Mouse (Mus musculus) liver, adult 2 months (tissue): ENCODE data around the gene Tha1.

Experiments used
- CTCF ChIP-seq: fragments of 200-500 bp; IDR thresholded peaks from 2 replicates; pipeline ENCODE4 v1.5.1; 2011; ENCODE audit warnings: low read depth, low read length, control low read depth
- POLR2A ChIP-seq: fragments of 200-500 bp; IDR thresholded peaks from 2 replicates; pipeline ENCODE4 v1.6.1; 2011; ENCODE audit warnings: low read length, control low read depth; ENCODE audit not compliant: insufficient read depth; ENCODE audit errors: extremely low read depth

DNA sequence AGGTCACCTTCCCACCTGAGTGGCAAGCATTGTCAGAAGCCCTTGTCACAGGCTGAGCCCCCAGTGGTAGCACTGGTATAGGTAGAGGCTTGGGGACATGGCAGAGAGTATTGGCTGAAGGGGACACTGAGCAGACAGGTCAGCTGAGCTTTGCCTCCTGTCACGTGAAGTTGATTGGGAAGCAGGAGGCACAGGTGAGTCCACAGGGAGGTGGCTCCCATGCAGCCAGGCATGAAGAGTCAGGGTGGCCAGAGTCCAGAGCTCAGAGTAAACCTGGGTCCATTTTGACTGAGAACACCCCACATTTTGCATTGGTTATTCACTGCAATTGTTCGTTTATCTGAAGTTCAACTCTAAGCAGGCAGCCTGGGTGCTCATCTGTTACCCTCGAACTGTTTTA, 20.4 kb downstream of the Tha1 start:
- TF ChIP-seq CTCF (no peak), POLR2A (no peak)
